Mouse (Mus musculus) spleen, adult 2 months (tissue): ENCODE data around the gene Gm9922.

Experiments used
- CTCF ChIP-seq: fragments of 200-500 bp; IDR thresholded peaks from 2 replicates; pipeline ENCODE4 v1.5.1; 2011; ENCODE audit warnings: mild to moderate bottlenecking, inconsistent platforms; ENCODE audit not compliant: insufficient read depth, insufficient read length, insufficient replicate concordance; ENCODE audit errors: extremely low read depth
- POLR2A ChIP-seq: fragments of 200-500 bp; IDR thresholded peaks from 2 replicates; pipeline ENCODE4 v1.6.1; 2011; ENCODE audit warnings: low read depth, low read length, inconsistent platforms

DNA sequence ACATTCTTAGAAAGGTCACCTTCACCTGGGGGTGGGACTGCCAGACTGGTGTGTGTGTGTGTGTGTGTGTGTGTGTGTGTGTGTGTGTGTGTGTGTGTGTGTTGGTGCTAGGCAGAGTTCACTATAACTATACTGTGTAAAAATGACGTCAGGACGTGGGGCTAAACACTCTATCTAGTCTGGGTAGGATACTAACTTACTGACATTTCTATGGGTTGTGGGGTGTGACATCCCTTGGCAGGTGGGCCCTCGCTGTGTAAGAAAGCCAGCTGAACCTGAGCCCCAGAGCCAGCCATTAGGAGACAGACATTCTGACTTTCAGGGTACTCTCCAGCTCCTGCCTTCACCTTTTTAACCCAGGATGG lies 47.5 kb upstream of the Gm9922 start:
- TF ChIP-seq CTCF (no peak), POLR2A (no peak)
